Mouse (Mus musculus) CD4-positive naive resting alpha-beta T cell, adult 57 days (primary cell): Measurements from ENCODE around the gene Olfr146. TPM values are rescaled to one million over a fixed set of nuclear protein-coding genes. Genes with fewer than 3 reads are reported as not detected.

ENCODE experiments used
- total RNA-seq: library from RNA; stranded (reverse); gene quantifications from one replicate; pipeline ENCODE4 v1.2.4, GENCODE M21; 2023

The Olfr146 gene
- not detected for total RNA-seq

DNA sequence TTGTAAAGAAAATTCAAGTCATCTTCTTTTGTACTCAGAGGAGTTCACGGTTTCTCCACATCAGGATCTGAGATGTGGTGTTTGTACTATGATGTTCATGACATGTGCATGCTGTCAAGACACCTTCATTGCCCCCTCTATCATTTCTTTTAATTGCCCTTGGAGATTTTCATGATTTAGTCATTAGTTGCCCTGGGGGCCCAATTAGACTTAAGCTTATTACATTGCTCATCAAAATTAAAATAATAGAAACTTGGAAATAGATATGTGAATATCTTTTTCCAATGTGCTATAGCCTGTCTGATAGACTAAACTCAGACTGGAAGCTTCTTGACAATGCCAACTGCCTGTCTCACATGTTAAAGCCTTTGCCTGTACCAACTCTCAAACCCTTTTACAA is at the start of gene Olfr146:
TSS of gene Olfr146 (minus strand) at position 101 of the 400 bp plus-strand sequence.

DNA sequence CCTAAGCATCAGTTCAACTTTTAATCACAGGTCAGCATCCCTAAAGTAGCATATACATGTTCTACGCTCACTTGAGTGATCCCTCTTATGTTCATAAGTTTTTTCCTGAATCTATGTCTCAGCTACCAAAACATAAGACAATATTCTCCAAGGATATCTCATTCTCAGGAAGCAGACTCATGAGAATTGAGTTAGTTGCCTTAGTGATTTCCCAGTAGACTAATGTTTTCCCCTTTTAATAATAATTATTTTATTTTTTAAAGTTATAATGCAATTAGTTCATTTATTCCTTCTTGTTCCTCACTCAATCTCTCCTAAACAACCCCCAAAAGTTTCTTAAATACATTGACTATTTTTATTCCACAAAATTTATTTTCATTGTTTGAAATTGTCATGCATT is 41.7 kb upstream of the Olfr146 start, which contains the start of gene Olfr937:
TSS of gene Olfr937 (minus strand) at position 101 of the 400 bp plus-strand sequence.

DNA sequence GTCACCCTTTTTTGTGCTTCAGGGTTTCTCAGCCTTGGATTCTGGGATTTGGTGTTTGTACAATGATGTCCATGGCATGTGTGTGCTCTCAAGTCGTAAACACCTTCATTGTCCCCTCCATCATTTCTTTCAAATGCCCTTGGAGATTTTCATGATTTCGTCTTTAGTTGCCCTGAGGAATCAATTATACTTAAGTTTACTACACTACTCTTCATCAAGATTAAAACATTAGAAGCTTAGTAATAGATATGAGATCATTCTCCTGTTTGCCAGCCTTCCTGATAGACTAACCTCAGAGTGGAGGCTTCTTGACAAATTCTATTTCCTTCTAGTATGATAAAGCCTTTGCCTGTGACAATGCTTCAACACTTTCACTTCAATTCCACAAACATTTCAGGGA is 23.6 kb downstream of the Olfr146 start, which contains the start of gene Olfr935:
TSS of gene Olfr935 (minus strand) at position 101 of the 400 bp plus-strand sequence.

GRCm38 (mm10) chr9:38988215-38988614 is 35.0 kb downstream of the Olfr146 start, which contains the start of gene Olfr934:
Gene Olfr934 (minus strand): TSS chr9:38988315.

DNA sequence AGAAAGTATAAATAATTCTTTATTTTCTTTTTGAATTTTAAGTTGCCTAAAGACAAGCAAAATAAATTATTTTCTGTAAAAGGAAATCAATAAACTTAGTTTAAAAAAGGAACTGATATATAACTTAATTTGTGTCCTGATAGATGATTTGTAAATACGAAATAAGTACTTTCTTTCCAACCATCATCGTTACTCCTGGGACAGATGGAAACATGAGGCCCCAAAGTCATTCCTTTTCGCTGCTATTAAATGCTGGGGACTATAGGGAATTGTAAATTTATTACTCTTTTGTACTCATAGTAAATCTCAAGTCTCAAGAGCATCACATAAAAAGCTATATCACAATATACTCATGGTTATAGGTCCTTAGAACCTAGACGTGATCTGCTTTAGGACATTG is 51.2 kb downstream of the Olfr146 start, which contains the start of gene Olfr933:
TSS of gene Olfr933 (plus strand) at position 301 of the 400 bp plus-strand sequence.

Other genes starting within 250 kb of the Olfr146 start
- not detected for gene Olfr922, start 208.8 kb downstream of the Olfr146 start, total RNA-seq
- not detected for gene Olfr923, start 196.8 kb downstream of the Olfr146 start, total RNA-seq
- not detected for gene Olfr924, start 178.9 kb downstream of the Olfr146 start, total RNA-seq
- gene Olfr26, start 168.3 kb downstream of the Olfr146 start, total RNA-seq: not detected
- gene Olfr926, start 146.3 kb downstream of the Olfr146 start, total RNA-seq: not detected
- not detected for gene Olfr930, start 93.6 kb downstream of the Olfr146 start, total RNA-seq
- gene Olfr933, start 51.1 kb downstream of the Olfr146 start, total RNA-seq: not detected
- gene Olfr934, start 35.1 kb downstream of the Olfr146 start, total RNA-seq: not detected
- gene Olfr935, start 23.7 kb downstream of the Olfr146 start, total RNA-seq: not detected
- not detected for gene Olfr937, start 41.6 kb upstream of the Olfr146 start, total RNA-seq
- not detected for gene Olfr938, start 55.5 kb upstream of the Olfr146 start, total RNA-seq
- not detected for gene Olfr27, start 104.8 kb upstream of the Olfr146 start, total RNA-seq
- not detected for gene Olfr943, start 142.9 kb upstream of the Olfr146 start, total RNA-seq
- not detected for gene Olfr944, start 178.5 kb upstream of the Olfr146 start, total RNA-seq
- not detected for gene Olfr1537, start 226.6 kb upstream of the Olfr146 start, total RNA-seq